Mouse (Mus musculus) heart, embryonic 11.5 days (tissue): ENCODE measurements around the gene Sumf1. TPM values are rescaled to one million over a fixed set of nuclear protein-coding genes. Genes with fewer than 3 reads are reported as not detected.

Experiments used
- ATAC-seq: fragments of 200-750 bp; cut with Nextera tagmentation; replicated peaks from 2 replicates; pipeline ENCODE4 v1.8.0; 2017; ENCODE audit warnings: moderate library complexity; ENCODE audit not compliant: insufficient number of reproducible peaks, low FRiP score, low TSS enrichment
- H3K27ac ChIP-seq: fragments of 300-500 bp; sonication (generic); 2 replicates; pipeline ENCODE4 v1.5.1; 2014; ENCODE audit warnings: mild to moderate bottlenecking, low read depth, low read length
- H3K27me3 ChIP-seq: fragments of 300-500 bp; sonication (generic); 2 replicates; pipeline ENCODE4 v1.6.1; 2014; ENCODE audit warnings: mild to moderate bottlenecking, low read length, mixed read lengths; ENCODE audit not compliant: control insufficient read depth, insufficient read depth
- H3K36me3 ChIP-seq: fragments of 300-500 bp; sonication (generic); 2 replicates; pipeline ENCODE4 v1.6.1; 2014; ENCODE audit warnings: mild to moderate bottlenecking, low read length, moderate library complexity, mixed read lengths; ENCODE audit not compliant: control insufficient read depth, insufficient read depth
- H3K4me1 ChIP-seq: fragments of 300-500 bp; sonication (generic); 2 replicates; pipeline ENCODE4 v1.6.1; 2014; ENCODE audit warnings: low read length; ENCODE audit not compliant: control insufficient read depth, insufficient read depth
- H3K4me2 ChIP-seq: fragments of 300-500 bp; sonication (generic); 2 replicates; pipeline ENCODE4 v1.6.1; 2014; ENCODE audit warnings: mild to moderate bottlenecking, moderate library complexity
- H3K4me3 ChIP-seq: fragments of 300-500 bp; sonication (generic); 2 replicates; pipeline ENCODE4 v1.5.1; 2014; ENCODE audit warnings: low read depth, low read length
- H3K9ac ChIP-seq: fragments of 300-500 bp; sonication (generic); 2 replicates; pipeline ENCODE4 v1.6.1; 2014; ENCODE audit warnings: mild to moderate bottlenecking, low read depth, low read length, moderate library complexity
- H3K9me3 ChIP-seq: fragments of 300-500 bp; sonication (generic); replicated peaks from 2 replicates; pipeline ENCODE4 v1.6.1; 2016; ENCODE audit warnings: low read length; ENCODE audit not compliant: control insufficient read depth
- WGBS: fragments of 180-500 bp; shearing (Covaris S2); extraction: QIAGEN DNeasy Blood & Tissue Kit; methylation state at CpG from one replicate; pipeline ENCODE4 v1.1.7; 2014; ENCODE audit not compliant: insufficient replicate concordance; 5-methylcytosine and 5-hydroxymethylcytosine counted together
- polyA plus RNA-seq: library from polyadenylated mRNA; unstranded; fragments of >200 nt; fragmentation: Nextera tagmentation; extraction: Ambion mirVana; gene quantifications from 2 replicates; pipeline ENCODE4 v1.2.1, GENCODE M21; 2014

Sumf1 gene
- polyA plus RNA-seq: 18.1 and 21.2 TPM in 2 replicates

DNA sequence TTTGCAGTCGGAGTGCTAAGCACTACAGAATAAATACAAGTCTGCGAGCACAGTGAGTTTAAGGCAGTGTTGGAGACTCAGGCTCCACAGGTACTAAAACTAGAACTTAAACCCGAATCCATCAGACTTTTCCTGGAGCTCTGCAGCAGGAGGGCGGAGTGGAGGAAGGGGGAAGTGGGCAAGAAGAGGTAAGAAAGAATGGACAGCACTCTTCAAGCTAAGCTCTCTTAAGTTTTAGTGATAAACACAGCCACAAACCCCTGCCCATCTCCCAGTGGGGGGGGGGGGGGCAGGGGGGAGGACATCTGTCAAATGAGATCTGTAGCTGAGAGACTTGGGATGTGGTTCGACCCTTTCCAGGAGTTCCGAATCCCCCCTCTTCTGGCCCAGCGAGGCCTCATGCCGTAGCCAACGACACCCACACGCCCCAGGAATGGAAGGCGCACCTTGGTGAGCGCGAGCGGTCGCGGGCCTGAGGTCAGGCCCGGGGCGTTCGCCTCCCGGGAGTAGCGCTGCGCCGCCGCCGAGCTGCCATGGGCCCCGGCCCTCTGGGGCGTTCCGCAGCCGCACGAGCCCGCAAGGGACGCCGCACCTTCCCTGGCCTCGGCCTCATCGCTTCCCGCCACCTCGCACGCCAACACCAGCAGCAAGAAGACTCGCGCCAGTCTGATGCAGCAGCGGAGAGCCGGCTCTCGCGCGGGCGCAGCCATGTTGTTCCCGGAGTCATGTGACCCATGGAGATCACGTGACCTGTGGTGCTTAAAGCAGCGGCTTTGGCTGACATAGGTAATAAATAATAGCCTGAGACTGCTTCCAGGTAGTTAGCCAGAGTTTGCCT is at the start of gene Sumf1:
Gene Sumf1, minus strand, starts transcription at position 736 of the 838 bp plus-strand sequence.
- peak within 1 kb of the TSS; percentile 87 for H3K9ac ChIP-seq
- no peaks in the 10 kb centered on the region for H3K27me3 ChIP-seq
- no peaks in the 10 kb centered on the region for H3K36me3 ChIP-seq
- WGBS: 4% methylated on average over 49 of the region's 49 CpGs
- peak; percentile 69; the same call in 1 of the 2 replicates for ATAC-seq
- no peaks in the 10 kb centered on the region for H3K9me3 ChIP-seq
- peak within 1 kb of the TSS; percentile 93 for H3K4me2 ChIP-seq
- peaks cover 6% of the 10 kb centered on the region; the same call in 1 of the 2 replicates for H3K4me1 ChIP-seq
- no peak within 1 kb of the TSS for H3K27ac ChIP-seq
- peak within 1 kb of the TSS; percentile 87 for H3K4me3 ChIP-seq

DNA sequence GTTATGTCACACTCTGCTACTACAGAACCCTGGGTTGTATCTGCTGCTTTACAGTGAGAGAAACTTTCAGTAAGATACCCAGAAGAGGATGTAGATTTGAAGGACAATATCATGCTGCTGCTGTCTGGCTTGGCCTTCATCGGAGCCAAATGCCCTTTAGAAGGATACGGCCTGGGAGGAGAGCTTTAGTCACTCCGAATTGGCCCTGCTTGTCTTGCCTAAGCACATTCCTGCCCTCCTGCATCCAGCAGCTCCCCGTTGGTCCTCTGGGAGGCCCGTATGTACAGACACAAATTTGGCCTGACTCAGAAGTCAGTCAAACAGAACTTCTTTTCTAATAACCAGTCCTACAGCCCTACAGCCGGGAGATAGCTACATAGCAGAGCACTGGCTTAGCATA is 49.2 kb upstream of the Sumf1 start:
- Histone ChIP-seq H3K9me3 (no peaks in the 10 kb centered on the region), H3K4me1 (peaks cover 63% of the 10 kb centered on the region), H3K4me2 (no peak overlapping the region), H3K27ac (no peak overlapping the region), H3K4me3 (no peak overlapping the region), H3K27me3 (no peaks in the 10 kb centered on the region), H3K36me3 (no peaks in the 10 kb centered on the region), H3K9ac (no peak overlapping the region)
- ATAC-seq: no peak
- 48% methylated on average over 6 of the region's 6 CpGs for WGBS

DNA sequence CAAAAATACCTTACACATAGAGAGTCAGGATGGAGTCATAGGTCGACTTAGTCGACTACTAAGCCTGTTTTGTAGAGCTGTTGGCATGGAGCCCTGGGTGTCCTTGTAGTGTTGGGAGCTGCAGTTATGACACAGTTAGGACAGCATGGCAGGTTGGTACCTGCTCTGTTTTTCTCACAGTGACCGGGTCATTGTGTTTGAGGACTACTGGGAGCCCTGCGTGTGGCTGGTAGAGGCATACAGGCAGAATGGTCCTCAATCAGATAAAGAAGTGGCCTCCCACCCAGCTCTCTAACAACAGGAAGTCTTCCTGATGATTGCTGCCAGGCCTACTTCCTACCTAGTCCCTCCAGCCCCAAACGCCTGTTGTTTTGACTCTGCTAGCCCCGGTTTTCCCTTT is 47.7 kb upstream of the Sumf1 start:
- Histone ChIP-seq H3K9ac (no peak overlapping the region), H3K9me3 (no peaks in the 10 kb centered on the region), H3K4me1 (peaks cover 54% of the 10 kb centered on the region), H3K27me3 (no peaks in the 10 kb centered on the region), H3K4me3 (no peak overlapping the region), H3K27ac (peak overlapping the region; percentile 46; the same call in 1 of the 2 replicates), H3K36me3 (no peaks in the 10 kb centered on the region), H3K4me2 (no peak overlapping the region)
- no peak; the same call in 1 of the 2 replicates for ATAC-seq
- 15% methylated on average over 6 of the region's 6 CpGs for WGBS

- H3K27me3 ChIP-seq: no peaks in the 10 kb centered on the region
- H3K36me3 ChIP-seq: no peaks in the 10 kb centered on the region
- no peak overlapping the region for H3K27ac ChIP-seq
- no peak overlapping the region for H3K9ac ChIP-seq
- peaks cover 51% of the 10 kb centered on the region for H3K4me1 ChIP-seq
- H3K4me3 ChIP-seq: no peak overlapping the region
- 68% methylated on average over 11 of the region's 11 CpGs for WGBS
- no peak for ATAC-seq
- no peaks in the 10 kb centered on the region for H3K9me3 ChIP-seq
- H3K4me2 ChIP-seq: no peak overlapping the region
Observed at GRCm38 (mm10) chr6:108231892-108232710, 46.7 kb upstream of the Sumf1 start.

DNA sequence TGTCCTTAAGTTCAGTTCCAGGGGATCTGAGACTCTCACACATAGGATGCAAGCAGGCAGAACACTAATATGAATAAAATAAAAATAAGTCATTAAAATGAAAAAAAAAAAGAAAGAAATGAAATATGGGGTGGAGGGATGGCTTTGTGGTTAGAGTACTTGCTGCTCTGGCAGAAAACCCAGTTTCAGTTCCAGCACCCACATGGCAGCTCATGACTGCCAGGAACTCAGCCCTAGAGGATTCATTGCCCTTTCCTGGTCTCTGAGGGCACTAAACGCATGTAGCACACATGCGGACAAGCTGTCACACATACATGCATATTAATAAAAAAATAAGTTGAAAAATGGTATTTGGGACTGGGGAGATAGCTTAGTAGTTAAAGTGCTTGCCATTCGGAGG is 45.2 kb upstream of the Sumf1 start:
- Histone ChIP-seq H3K9me3 (no peaks in the 10 kb centered on the region), H3K9ac (no peak overlapping the region), H3K27ac (no peak overlapping the region), H3K36me3 (no peaks in the 10 kb centered on the region), H3K27me3 (no peaks in the 10 kb centered on the region), H3K4me1 (peaks cover 45% of the 10 kb centered on the region), H3K4me3 (no peak overlapping the region), H3K4me2 (no peak overlapping the region)
- WGBS: 91% methylated on average over 3 of the region's 3 CpGs
- no peak for ATAC-seq

DNA sequence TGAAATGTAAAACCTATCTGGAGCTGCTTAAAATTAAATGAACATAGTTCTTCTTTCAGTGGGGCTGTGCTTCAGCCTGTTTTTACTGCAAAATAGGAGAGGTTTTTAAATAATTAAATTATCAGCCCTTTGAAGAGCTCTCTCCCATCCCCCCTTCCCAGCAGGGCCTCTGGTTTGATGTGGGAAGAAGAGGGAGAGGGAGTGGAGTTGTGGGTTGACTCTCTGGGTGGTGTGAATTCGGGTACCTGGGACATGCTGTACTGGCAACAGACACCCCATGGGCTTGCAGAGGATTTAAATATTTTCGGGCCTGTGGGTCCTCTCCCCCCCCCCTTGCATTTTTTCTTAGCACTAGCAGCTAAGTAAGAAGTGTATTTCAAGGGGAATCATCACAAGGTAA is 43.2 kb upstream of the Sumf1 start:
- Histone ChIP-seq H3K4me1 (peaks cover 38% of the 10 kb centered on the region), H3K9me3 (no peaks in the 10 kb centered on the region), H3K27me3 (no peaks in the 10 kb centered on the region), H3K4me2 (no peak overlapping the region), H3K36me3 (no peaks in the 10 kb centered on the region), H3K4me3 (no peak overlapping the region), H3K27ac (no peak overlapping the region), H3K9ac (no peak overlapping the region)
- WGBS: 21% methylated on average over 2 of the region's 2 CpGs
- no peak for ATAC-seq

DNA sequence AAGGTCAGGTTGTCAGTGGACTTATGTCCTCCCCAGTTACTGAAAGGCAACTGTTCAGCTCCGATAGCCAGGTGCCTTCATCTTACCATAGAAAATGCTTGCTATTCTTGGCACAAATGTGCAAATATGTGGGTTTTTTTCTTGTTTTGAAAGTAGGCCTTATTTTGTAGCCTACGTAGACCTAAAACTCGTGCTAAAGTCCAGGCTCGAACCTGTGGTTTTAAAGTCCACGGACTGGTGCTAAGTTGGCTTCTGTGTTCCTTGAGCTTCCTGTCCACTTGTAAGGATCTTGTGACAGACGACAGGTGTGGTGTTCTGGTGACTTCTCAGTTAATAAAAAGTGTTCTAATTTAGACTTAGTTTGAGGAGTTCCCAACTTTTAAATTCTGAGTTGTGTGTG is 42.7 kb upstream of the Sumf1 start:
- H3K27me3 ChIP-seq: no peaks in the 10 kb centered on the region
- H3K4me1 ChIP-seq: peaks cover 34% of the 10 kb centered on the region
- no peak overlapping the region for H3K27ac ChIP-seq
- H3K4me2 ChIP-seq: no peak overlapping the region
- no peaks in the 10 kb centered on the region for H3K36me3 ChIP-seq
- no peak for ATAC-seq
- 70% methylated on average over 6 of the region's 6 CpGs for WGBS
- no peak overlapping the region for H3K9ac ChIP-seq
- no peaks in the 10 kb centered on the region for H3K9me3 ChIP-seq
- no peak overlapping the region for H3K4me3 ChIP-seq

GRCm38 (mm10) chr6:108227461-108227860 is 42.1 kb upstream of the Sumf1 start:
- peaks cover 29% of the 10 kb centered on the region for H3K4me1 ChIP-seq
- no peak overlapping the region for H3K9ac ChIP-seq
- H3K4me2 ChIP-seq: no peak overlapping the region
- H3K4me3 ChIP-seq: no peak overlapping the region
- no peaks in the 10 kb centered on the region for H3K9me3 ChIP-seq
- H3K27ac ChIP-seq: no peak overlapping the region
- no peaks in the 10 kb centered on the region for H3K27me3 ChIP-seq
- 74% methylated on average over 6 of the region's 6 CpGs for WGBS
- no peaks in the 10 kb centered on the region for H3K36me3 ChIP-seq
- no peak for ATAC-seq
